Mouse (Mus musculus): ENCODE data around the gene Rbfox1. TPM values are rescaled to one million over a fixed set of nuclear protein-coding genes. Genes with fewer than 3 reads are reported as not detected.

The Rbfox1 gene
- polyA plus RNA-seq, 1 experiment: 0.22 TPM

DNA sequence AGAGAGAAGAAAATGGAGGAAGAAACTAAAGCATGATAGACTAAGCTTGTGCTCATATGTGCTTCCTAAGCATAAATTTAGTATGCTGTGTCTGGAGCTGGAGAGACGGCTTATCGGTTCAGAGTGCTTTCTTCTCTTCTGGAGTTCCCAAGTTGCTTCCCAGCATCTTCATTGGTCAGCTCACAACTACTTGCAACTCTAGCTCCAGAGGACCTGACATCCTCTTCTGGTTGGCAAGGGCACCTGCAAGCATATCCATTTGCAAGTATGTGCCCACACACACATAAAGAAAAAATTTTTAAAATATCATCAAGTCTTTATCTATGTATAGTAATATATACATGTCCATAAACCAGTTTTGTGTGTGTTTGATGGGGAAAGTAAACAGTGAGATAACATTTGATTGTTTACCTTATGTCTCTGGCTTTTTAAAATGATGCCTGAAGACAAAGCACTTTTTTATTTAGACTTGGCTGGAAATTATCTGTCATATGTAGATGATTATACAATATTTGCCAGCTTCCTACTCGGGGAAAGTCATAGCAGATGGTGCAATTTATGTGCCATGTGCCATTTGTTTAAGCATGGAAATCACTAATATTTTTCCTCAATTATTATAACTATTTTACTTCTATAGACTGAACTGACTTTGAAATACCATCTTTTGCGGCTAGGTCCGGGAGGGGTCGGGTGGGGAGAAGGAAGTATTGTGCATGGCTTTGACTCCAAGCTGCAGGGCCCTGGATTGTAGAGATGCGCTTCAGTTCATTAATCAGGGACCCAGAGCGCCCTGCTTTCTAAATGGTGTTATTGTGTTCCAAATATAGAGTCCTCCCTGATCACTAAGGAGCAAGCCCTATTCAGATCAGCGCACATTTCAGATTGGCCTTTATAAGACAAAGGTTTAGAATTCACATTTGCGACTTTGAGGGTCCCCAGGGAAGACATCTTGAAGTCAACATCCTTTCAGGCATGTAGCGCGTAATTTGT lies 542.4 kb downstream of the Rbfox1 start:
- H3K79me2 ChIP-seq (ENCODE audit: control insufficient read depth, insufficient read depth): no peaks in the 10 kb centered on the region
- H3K79me3 ChIP-seq (ENCODE audit: low read depth): no peaks in the 10 kb centered on the region
- H3K4me3 ChIP-seq (ENCODE audit: insufficient read depth, poor library complexity, severe bottlenecking): no peak overlapping the region
- no peak overlapping the region for H3ac ChIP-seq (ENCODE audit: control insufficient read depth, insufficient read length, low read depth)
- H3K27me3 ChIP-seq (ENCODE audit: control insufficient read depth, insufficient read depth, insufficient read length): no peaks in the 10 kb centered on the region
- H3K36me3 ChIP-seq (ENCODE audit: control insufficient read depth, insufficient read depth): no peaks in the 10 kb centered on the region
- TF ChIP-seq MAX (IDR thresholded peaks at IDR 0.05) (no peak), MYOG (IDR thresholded peaks at IDR 0.05; ENCODE audit: control insufficient read depth, extremely low read depth, insufficient read length) (no peak), MYOD1 (IDR thresholded peaks at IDR 0.05; ENCODE audit: control insufficient read depth, insufficient read length, low read depth) (no peak), FOSL1 (IDR thresholded peaks at IDR 0.05; ENCODE audit: insufficient read depth, low read length, poor library complexity, severe bottlenecking) (no peak), CEBPB (IDR thresholded peaks at IDR 0.05; ENCODE audit: low read depth) (no peak), USF1 (IDR thresholded peaks at IDR 0.05; ENCODE audit: low read depth) (no peak), CTCF (IDR thresholded peaks at IDR 0.05; ENCODE audit: control insufficient read depth, insufficient read depth, insufficient read length) (no peak)

DNA sequence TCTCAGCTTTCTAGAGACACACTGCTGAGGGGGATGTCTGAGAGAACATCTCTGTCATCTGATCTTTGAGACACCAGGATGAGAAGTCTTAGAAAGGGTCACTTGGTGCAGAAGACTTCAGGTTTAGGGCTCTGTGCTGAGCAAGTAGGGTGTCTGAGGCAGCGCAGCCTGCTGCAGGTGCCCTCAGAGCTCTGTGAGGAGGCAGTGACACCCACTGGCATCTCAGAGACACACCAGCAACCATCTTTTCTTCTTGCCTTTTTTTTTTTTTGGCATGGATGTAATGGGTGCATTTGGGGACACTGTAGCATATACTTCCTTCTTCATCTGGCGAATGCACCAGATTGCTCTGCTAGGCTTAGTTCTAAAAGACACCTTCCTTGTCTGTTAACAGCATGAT lies 545.8 kb downstream of the Rbfox1 start:
- H3K27me3 ChIP-seq (ENCODE audit: control insufficient read depth, insufficient read depth, insufficient read length): no peaks in the 10 kb centered on the region
- TF ChIP-seq MYOD1 (IDR thresholded peaks at IDR 0.05; ENCODE audit: control insufficient read depth, insufficient read length, low read depth): no peak
- H3K79me2 ChIP-seq (ENCODE audit: control insufficient read depth, insufficient read depth): no peaks in the 10 kb centered on the region
- H3K79me3 ChIP-seq (ENCODE audit: low read depth): no peaks in the 10 kb centered on the region
- H3K36me3 ChIP-seq (ENCODE audit: control insufficient read depth, insufficient read depth): no peaks in the 10 kb centered on the region
- H3ac ChIP-seq (ENCODE audit: control insufficient read depth, insufficient read length, low read depth): no peak overlapping the region
- no peak overlapping the region for H3K4me3 ChIP-seq (ENCODE audit: insufficient read depth, poor library complexity, severe bottlenecking)

- Histone ChIP-seq H3K36me3 (ENCODE audit: control insufficient read depth, insufficient read depth) (no peaks in the 10 kb centered on the region), H3K79me3 (ENCODE audit: low read depth) (no peaks in the 10 kb centered on the region), H3ac (ENCODE audit: control insufficient read depth, insufficient read length, low read depth) (no peak overlapping the region), H3K79me2 (ENCODE audit: control insufficient read depth, insufficient read depth) (no peaks in the 10 kb centered on the region), H3K4me3 (ENCODE audit: insufficient read depth, poor library complexity, severe bottlenecking) (no peak overlapping the region), H3K27me3 (ENCODE audit: control insufficient read depth, insufficient read depth, insufficient read length) (no peaks in the 10 kb centered on the region)
- no peak for TF ChIP-seq MYOD1 (IDR thresholded peaks at IDR 0.05; ENCODE audit: control insufficient read depth, insufficient read length, low read depth)
- TF ChIP-seq MAX (IDR thresholded peaks at IDR 0.05): no peak
These were observed 551.3 kb downstream of the Rbfox1 start for GRCm38 (mm10) chr16:6436445-6436844.

GRCm38 (mm10) chr16:6448250-6448649 lies 563.1 kb downstream of the Rbfox1 start:
- Histone ChIP-seq H3ac (ENCODE audit: control insufficient read depth, insufficient read length, low read depth) (no peak overlapping the region), H3K79me2 (ENCODE audit: control insufficient read depth, insufficient read depth) (no peaks in the 10 kb centered on the region), H3K36me3 (ENCODE audit: control insufficient read depth, insufficient read depth) (no peaks in the 10 kb centered on the region), H3K4me3 (ENCODE audit: insufficient read depth, poor library complexity, severe bottlenecking) (no peak overlapping the region), H3K79me3 (ENCODE audit: low read depth) (no peaks in the 10 kb centered on the region), H3K27me3 (ENCODE audit: control insufficient read depth, insufficient read depth, insufficient read length) (no peaks in the 10 kb centered on the region)
- TF ChIP-seq CTCF (IDR thresholded peaks at IDR 0.05; ENCODE audit: control insufficient read depth, insufficient read depth, insufficient read length): no peak
- no peak for TF ChIP-seq MYOD1 (IDR thresholded peaks at IDR 0.05; ENCODE audit: control insufficient read depth, insufficient read length, low read depth)
- TF ChIP-seq FOSL1 (IDR thresholded peaks at IDR 0.05; ENCODE audit: insufficient read depth, low read length, poor library complexity, severe bottlenecking): no peak
- TF ChIP-seq USF1 (IDR thresholded peaks at IDR 0.05; ENCODE audit: low read depth): no peak
- TF ChIP-seq MAX (IDR thresholded peaks at IDR 0.05): no peak
- TF ChIP-seq MYOG (IDR thresholded peaks at IDR 0.05; ENCODE audit: control insufficient read depth, extremely low read depth, insufficient read length): no peak
- no peak for TF ChIP-seq CEBPB (IDR thresholded peaks at IDR 0.05; ENCODE audit: low read depth)

GRCm38 (mm10) chr16:6455349-6455748 lies 570.2 kb downstream of the Rbfox1 start:
- Histone ChIP-seq H3K79me3 (ENCODE audit: low read depth) (no peaks in the 10 kb centered on the region), H3K27me3 (ENCODE audit: control insufficient read depth, insufficient read depth, insufficient read length) (no peaks in the 10 kb centered on the region), H3ac (ENCODE audit: control insufficient read depth, insufficient read length, low read depth) (no peak overlapping the region), H3K4me3 (ENCODE audit: insufficient read depth, poor library complexity, severe bottlenecking) (no peak overlapping the region), H3K36me3 (ENCODE audit: control insufficient read depth, insufficient read depth) (no peaks in the 10 kb centered on the region), H3K79me2 (ENCODE audit: control insufficient read depth, insufficient read depth) (no peaks in the 10 kb centered on the region)
- no peak for TF ChIP-seq FOSL1 (IDR thresholded peaks at IDR 0.05; ENCODE audit: insufficient read depth, low read length, poor library complexity, severe bottlenecking)
- no peak for TF ChIP-seq USF1 (IDR thresholded peaks at IDR 0.05; ENCODE audit: low read depth)
- TF ChIP-seq MYOG (IDR thresholded peaks at IDR 0.05; ENCODE audit: control insufficient read depth, extremely low read depth, insufficient read length): no peak
- TF ChIP-seq MAX (IDR thresholded peaks at IDR 0.05): no peak

- TF ChIP-seq USF1 (IDR thresholded peaks at IDR 0.05; ENCODE audit: low read depth): no peak
- TF ChIP-seq CTCF (IDR thresholded peaks at IDR 0.05; ENCODE audit: control insufficient read depth, insufficient read depth, insufficient read length): no peak
- TF ChIP-seq FOSL1 (IDR thresholded peaks at IDR 0.05; ENCODE audit: insufficient read depth, low read length, poor library complexity, severe bottlenecking): no peak
- no peak for TF ChIP-seq CEBPB (IDR thresholded peaks at IDR 0.05; ENCODE audit: low read depth)
- TF ChIP-seq MYOG (IDR thresholded peaks at IDR 0.05; ENCODE audit: control insufficient read depth, extremely low read depth, insufficient read length): no peak
- TF ChIP-seq MYOD1 (IDR thresholded peaks at IDR 0.05; ENCODE audit: control insufficient read depth, insufficient read length, low read depth): no peak
- no peak for TF ChIP-seq MAX (IDR thresholded peaks at IDR 0.05)
- Histone ChIP-seq H3K27me3 (ENCODE audit: control insufficient read depth, insufficient read depth, insufficient read length) (no peaks in the 10 kb centered on the region), H3K79me3 (ENCODE audit: low read depth) (no peaks in the 10 kb centered on the region), H3K79me2 (ENCODE audit: control insufficient read depth, insufficient read depth) (no peaks in the 10 kb centered on the region), H3K36me3 (ENCODE audit: control insufficient read depth, insufficient read depth) (no peaks in the 10 kb centered on the region), H3K4me3 (ENCODE audit: insufficient read depth, poor library complexity, severe bottlenecking) (no peak overlapping the region), H3ac (ENCODE audit: control insufficient read depth, insufficient read length, low read depth) (no peak overlapping the region)
These were observed 594.0 kb downstream of the Rbfox1 start for GRCm38 (mm10) chr16:6479094-6479590.

All from C2C12 (cell line).